Mouse (Mus musculus): ENCODE results near the gene Frs2. TPM values are rescaled to one million over a fixed set of nuclear protein-coding genes. Genes with fewer than 3 reads are reported as not detected.

The Frs2 gene
- polyA plus RNA-seq, 1 experiment, result 36.3 TPM

DNA sequence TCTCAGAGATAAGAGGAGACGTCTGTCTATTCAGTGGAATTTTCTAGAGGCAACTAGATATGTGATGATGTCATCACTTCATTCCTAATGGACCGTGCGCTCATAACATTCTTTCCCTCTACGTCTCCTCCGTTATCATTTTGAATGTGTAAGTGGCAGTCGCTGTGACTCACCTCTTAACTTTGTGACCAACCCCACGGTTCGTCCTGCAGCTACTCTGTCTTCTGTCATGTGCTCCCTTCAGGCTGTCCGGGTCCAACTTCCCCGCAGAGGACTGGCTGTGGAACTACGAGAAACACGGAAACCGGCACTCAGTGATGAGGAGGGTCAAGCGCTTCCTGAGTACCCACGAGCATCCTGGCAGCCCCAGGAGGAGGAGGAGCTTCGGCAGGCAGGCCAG, 124.6 kb downstream of the Frs2 start:
- Histone ChIP-seq H3K4me1 (ENCODE audit: control insufficient read depth, insufficient read depth, low read length) (no peaks in the 10 kb centered on the region), H3K27ac (ENCODE audit: insufficient read depth, low read length) (no peak overlapping the region), H3K27me3 (ENCODE audit: control insufficient read depth, insufficient read depth, low read length) (no peaks in the 10 kb centered on the region), H3K4me3 (replicated peaks; ENCODE audit: insufficient read depth, low read depth, low read length) (no peak overlapping the region)
- no peak for DNase-seq
- TF ChIP-seq POLR2A (IDR thresholded peaks at IDR 0.05; ENCODE audit: borderline replicate concordance, insufficient read depth, low read length), result no peak
- no peak for TF ChIP-seq CTCF (IDR thresholded peaks at IDR 0.05; ENCODE audit: borderline replicate concordance, insufficient read depth, low read depth, low read length)
- WGBS, result 54% methylated on average over 16 of the region's 16 CpGs

DNA sequence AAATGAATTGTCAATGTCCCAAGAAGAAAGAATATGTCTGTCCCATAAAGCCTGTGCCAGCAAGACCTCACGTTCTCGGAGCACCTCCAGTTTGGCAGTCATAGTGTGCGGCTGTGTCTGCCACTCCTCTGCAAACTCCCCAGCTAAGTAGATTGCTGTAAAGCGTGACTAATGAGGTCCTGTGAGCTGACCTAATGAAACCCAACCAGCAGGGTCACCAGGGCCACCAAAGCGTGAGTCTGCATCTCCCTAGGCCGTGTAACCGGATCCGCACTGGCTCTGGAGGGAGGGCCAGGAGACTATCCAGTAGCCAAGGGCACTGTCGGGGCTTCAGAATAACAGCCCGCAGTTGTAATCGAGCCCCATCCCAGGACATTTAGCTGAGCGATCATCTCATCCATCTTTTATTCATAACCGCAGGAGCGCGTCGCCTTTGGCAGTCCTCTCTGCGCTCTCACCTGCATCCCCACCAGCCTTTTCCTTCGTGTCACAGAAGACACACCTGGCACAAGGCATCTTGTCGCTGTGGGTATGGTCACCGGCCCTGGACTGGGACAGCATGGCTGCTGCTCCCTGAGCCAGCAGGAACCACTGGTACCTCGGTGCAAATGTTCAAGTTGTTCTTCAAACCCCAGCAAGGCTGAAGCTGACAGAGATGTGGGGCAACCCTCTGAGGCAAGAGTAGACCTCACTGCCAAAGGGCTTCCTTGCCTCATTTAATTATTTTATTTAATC, 127.1 kb downstream of the Frs2 start:
- Histone ChIP-seq H3K27me3 (ENCODE audit: control insufficient read depth, insufficient read depth, low read length) (no peaks in the 10 kb centered on the region), H3K27ac (ENCODE audit: insufficient read depth, low read length) (no peak overlapping the region), H3K4me1 (ENCODE audit: control insufficient read depth, insufficient read depth, low read length) (no peaks in the 10 kb centered on the region), H3K4me3 (replicated peaks; ENCODE audit: insufficient read depth, low read depth, low read length) (no peak overlapping the region)
- 18% methylated on average over 21 of the region's 21 CpGs for WGBS
- TF ChIP-seq POLR2A (IDR thresholded peaks at IDR 0.05; ENCODE audit: borderline replicate concordance, insufficient read depth, low read length) (no peak), CTCF (IDR thresholded peaks at IDR 0.05; ENCODE audit: borderline replicate concordance, insufficient read depth, low read depth, low read length) (no peak)
- no peak for DNase-seq

Other genes starting within 250 kb of the Frs2 start
- gene Rab3ip, start 197.8 kb downstream of the Frs2 start, polyA plus RNA-seq (2012; rRNA removed), result 45.8 and 46.5 TPM in 2 replicates
- not detected in 2 replicates for gene Gm10271, start 175.9 kb downstream of the Frs2 start, polyA plus RNA-seq (2012; rRNA removed)
- gene Best3, start 162.2 kb downstream of the Frs2 start, polyA plus RNA-seq (2012; rRNA removed), result 0.16 and 0.21 TPM in 2 replicates
- 0.16 TPM in 1 of 2 replicates, not detected in the other for gene Lrrc10, start 103.2 kb downstream of the Frs2 start, polyA plus RNA-seq (2012; rRNA removed)
- 148 and 153 TPM in 2 replicates for gene Cct2, start 84.7 kb downstream of the Frs2 start, polyA plus RNA-seq (2012; rRNA removed)
- gene Yeats4, start 76.0 kb upstream of the Frs2 start, polyA plus RNA-seq (2012; rRNA removed), result 41.9 and 44.5 TPM in 2 replicates
- not detected in 2 replicates for gene 9530003J23Rik, start 90.2 kb upstream of the Frs2 start, polyA plus RNA-seq (2012; rRNA removed)
- 10.5 and 11.3 TPM in 2 replicates for gene Lyz2, start 133.8 kb upstream of the Frs2 start, polyA plus RNA-seq (2012; rRNA removed)
- 0.11 and 0.13 TPM in 2 replicates for gene Lyz1, start 144.3 kb upstream of the Frs2 start, polyA plus RNA-seq (2012; rRNA removed)
- 64.0 and 68.4 TPM in 2 replicates for gene Cpsf6, start 231.5 kb upstream of the Frs2 start, polyA plus RNA-seq (2012; rRNA removed)

All from cerebellum, adult 2 months (tissue).